Mouse (Mus musculus): ENCODE measurements at regions not wholly inside any gene's neighbourhood (a gene's known extent, or its start where the extent isn't known, plus 50 kb on each side); places are given as distances from the start of the nearest gene placed in this dataset.

DNA sequence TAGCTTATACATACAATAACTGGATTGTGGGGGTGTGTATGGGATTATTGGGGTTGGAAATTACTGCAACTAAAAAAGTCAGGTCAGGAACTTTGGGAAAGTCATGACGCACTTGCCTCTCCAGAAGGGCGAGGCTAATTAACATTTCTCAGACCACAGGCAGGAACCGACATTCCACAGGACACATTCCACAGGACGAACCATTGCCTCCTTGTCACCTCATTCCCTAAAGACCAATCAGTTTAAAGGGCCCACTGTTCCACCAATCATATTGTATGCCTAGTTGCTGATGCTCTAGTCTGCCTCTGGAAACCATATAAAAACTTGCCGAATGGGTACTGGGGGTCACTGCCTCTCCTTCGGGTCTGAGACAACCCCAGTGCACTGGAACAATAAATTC, 113.0 kb upstream of the Pcgf5 start:
- DNase-seq, result no peak

DNA sequence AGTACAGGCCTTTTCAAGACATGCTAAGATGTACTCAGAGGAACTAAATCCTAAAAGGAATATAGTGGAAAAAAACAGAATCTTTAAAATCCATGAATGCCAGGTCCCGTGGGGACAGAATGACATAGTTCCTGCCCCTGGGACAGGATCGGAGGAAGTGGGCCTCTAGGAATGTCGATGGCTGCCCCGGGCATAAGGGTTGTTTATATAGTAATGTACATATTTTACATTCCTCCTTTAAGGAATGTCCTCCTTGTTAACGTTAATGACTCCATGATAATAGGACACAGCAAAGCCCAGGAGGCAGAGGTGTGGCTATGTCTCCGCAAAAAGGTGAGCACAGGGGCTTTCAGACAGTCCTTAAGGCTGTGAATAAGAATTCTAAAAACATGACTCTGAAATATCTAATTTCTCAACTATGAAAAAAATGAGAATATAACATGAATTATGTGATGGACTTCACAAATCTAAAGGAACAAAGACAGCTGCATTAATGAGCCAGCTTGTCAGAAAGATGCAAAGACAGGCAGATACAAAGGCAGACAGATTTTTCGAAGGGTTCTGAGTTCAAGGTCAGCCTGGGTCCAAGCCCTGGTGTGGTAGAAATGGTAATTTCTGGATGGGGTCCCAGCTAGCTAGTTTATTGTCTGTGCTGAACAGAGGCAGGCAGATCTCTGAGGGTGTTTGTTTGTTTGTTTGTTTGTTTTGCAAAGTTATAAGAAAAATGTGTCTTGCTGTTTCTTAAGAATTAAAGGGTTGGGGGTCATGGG, 111.3 kb upstream of the Pcgf5 start:
- DNase-seq, result no peak

GRCm38 (mm10) chr19:36237751-36238150, 110.4 kb upstream of the Pcgf5 start:
- DNase-seq, result no peak

GRCm38 (mm10) chr19:36238536-36238935, 109.6 kb upstream of the Pcgf5 start:
- DNase-seq, result no peak

DNA sequence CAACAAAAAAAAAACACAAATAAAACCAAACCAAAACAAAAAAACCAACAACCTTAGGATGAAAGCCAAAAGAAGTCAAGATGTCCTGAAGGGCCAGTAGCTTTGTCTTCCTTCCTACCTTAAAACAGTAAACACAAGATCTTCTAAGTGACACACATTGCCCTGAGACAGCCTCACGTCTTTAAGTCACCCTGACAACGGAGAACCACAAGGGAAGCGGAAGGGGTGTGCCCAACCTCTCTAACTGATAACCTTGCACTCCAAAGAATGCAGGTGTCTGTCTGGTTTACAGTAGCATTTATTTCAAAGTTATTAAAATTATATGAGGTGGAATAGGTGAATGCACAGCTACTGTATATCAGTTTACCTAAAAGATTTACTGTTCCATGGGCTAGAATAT, 105.7 kb upstream of the Pcgf5 start:
- DNase-seq, result no peak

DNA sequence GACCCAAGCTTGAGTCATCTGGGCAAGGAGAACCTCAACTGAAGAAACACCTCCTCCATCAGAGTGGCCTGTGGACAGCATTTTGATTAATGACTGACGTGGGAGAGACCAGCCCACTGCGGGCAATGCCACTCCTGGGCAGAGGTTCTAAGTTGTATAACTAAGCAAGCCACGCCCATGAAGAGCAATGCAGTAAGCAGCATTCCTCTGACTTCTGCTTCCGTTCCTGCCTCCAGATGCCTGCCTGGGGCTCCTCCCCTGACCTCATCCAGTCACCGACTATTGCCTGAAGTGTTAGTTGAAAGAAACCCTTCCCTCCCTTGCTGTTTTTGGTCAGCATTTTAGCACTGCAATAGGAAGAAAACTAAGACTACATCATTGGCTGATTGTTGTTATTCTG, 105.2 kb upstream of the Pcgf5 start:
- no peak for DNase-seq

DNA sequence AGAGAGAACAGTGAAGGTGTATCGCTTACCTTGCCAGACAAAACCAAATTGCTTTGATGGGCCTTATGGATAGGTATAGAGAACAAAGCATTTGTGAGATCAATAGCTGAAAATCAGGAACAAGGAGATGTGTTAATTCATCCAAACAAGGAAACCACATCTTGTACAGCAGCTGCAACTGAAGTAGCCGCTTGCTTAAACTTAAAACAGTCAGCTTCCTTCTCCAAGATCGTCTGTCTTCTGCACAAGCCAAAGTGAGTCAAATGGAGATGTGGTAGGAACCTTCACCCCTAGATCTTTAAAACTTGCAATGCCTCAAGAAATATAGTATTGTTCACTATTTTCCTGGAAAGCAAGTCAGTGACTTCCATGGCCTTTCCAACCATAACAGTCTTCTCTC, 95.6 kb upstream of the Pcgf5 start:
- no peak for DNase-seq

DNA sequence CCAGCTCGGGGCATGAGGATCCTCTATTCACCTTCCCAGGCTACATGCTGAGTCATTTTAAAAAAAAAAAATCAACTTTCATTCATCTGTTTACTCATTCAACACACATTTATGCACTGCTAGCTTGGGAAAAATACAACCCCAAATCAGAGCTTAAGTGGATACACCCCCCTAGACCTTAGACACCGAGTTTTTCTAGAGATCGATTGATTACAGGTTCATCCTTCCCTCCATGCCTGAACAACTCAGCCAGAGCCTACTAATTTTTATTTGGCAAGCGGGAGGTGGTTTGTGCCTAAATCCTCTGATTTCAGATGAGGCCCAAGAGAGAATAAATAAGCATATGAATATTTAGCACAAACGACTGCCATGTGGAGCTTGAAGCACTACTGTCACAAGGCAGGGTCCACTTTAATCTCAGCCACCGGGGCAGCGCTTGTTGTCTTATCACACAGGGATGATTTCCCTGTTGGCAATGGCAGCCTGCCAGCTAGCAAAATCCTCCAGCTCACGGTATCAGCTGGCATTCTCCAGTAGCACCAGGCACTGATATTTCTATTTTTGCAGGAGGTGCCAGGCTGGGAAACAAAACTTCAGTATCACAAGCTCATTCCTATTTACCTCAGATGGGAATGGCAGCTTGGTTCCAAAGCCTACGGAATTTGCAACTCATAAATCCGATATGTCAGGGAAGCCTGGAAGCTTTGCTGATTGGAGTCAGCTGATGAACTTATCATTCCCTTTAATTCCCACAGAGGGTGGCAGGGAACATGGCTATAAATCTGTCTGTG, 90.2 kb upstream of the Pcgf5 start:
- DNase-seq, result peak; percentile 35 to 65

- DNase-seq, result no peak
Observed at GRCm38 (mm10) chr19:36261819-36262218, 86.3 kb upstream of the Pcgf5 start.

DNA sequence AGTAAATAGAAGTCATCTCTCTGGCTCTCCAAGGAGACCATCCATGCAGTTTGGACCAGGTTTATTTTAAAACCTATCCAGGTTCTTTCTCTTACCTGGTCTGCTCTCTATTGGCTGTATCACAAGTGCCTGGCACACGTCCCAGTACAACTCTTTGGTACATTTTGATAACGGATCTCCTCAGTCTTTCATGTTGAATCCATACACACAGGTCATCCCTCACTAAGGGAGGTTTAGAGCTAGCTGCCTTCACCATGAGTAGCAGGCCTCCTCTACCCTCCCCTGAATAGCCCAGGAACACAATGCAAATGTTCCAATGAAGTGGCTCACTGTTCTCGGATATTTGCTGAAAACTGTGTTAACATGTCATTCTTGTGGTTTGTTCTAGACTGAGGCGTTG, 84.2 kb upstream of the Pcgf5 start:
- DNase-seq, result no peak

GRCm38 (mm10) chr19:36264397-36264796, 83.7 kb upstream of the Pcgf5 start:
- DNase-seq, result no peak

GRCm38 (mm10) chr19:36265276-36265675, 82.8 kb upstream of the Pcgf5 start:
- DNase-seq, result no peak

- no peak for DNase-seq
Observed at GRCm38 (mm10) chr19:36266346-36266745, 81.8 kb upstream of the Pcgf5 start.

DNA sequence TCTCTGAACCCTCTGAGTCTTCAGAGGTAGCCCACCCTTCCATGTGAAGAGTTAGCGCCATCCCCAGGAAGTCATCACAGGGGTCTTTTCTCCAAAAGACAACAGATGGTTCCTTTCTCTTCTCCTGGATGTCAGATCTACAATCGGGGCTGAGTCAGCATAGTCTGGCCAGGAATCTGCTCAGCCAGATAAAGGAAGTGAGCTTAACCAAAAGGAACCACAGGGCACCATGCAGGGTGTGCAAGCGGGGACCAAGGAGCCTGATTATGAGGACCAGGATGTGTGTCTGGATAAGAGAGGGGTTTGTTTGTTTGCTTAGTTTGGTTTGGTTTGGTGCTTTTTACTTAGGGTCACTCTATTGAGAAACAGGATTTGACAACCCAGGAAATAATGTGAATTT, 74.6 kb upstream of the Pcgf5 start:
- no peak for DNase-seq

DNA sequence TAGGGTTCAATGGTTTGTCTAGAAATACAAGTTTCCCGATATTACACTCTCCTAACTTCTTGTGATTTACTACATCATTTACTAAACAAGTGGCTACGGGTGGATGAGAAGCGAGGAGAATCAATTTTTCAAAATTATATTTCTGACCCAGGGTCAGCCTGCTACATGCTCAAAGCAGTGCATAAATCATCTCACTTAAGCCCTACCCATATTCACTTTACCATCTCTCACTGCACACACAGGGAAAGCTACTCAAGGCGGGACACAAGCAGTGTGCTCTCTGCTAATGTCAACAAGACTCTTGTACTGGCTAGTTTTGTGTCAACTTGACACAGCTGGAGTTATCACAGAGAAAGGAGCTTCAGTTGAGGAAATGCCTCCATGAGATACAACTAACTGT, 62.6 kb upstream of the Pcgf5 start:
- DNase-seq, result no peak

DNA sequence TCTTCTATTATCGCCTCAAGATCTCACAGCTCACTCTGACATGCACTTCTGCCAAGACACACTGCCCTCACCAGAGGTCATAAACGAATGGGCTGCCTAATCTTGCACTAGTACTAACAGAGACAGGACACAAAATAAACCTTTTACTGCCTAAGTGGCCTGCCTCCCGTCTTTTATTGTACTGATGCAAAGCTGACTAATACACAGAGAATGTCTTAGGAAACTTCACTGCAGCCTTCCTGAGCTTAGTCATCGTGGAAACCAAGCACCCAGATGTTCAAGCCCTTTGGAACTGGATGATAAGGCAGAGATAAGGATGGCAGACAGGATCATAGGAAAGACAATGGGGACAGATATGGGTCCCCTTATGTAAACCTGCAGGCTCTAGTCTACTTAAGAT, 57.3 kb upstream of the Pcgf5 start:
- DNase-seq, result no peak

DNA sequence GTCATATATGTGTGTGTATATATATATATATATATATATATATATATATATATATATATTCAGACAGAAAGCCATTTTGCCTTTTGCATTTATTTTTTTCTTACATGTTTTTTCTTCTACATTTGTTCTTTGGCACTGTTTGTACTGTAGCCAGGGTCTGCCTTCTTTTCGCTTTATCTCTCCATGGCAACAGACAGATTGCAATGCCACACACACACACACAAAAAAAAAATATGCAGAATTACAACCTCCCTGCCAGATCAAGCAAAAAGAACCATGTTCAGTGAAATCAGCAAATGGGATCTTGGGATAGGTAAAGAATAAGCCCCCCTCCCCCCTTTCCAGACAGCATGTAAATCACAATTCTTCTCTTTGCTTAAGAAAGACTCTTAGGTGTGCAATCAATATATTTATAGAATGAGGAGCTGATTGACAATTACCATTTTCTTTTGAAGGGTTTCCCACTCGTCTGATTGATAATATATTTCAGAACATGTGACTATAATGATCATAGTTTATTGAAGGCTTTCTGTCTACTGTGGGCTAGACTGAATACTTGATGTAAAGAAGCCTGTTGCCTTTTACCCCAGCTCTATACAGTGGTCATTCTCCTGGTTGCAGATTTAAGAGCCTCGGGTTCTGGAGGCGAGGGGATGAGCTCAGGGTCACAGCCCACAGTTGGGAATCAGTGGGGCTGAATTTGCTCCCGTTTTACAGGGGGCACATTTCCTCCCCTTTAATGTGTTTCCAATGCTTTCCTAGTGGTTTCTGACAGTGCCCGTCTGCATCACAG, 54.7 kb upstream of the Pcgf5 start:
- no peak for DNase-seq

Data from cerebellum, postnatal 25 days (tissue).